Mouse (Mus musculus) Patski (cell line): ENCODE results near the gene Spata31d1d. TPM values are rescaled to one million over a fixed set of nuclear protein-coding genes. Genes with fewer than 3 reads are reported as not detected.
"Not testable (repeated sequence)": the region's sequence is repeated elsewhere in the genome, so short reads cannot be mapped to it uniquely, and the experiment has no call there.

Experiments
- ATAC-seq: fragments of 100-300 bp; one replicate; pipeline ENCODE4 v1.8.0; 2021
- CTCF ChIA-PET: fragments of 350-600 bp; sonication (Branson Sonifier 250); formaldehyde crosslinking; loops from one replicate; lab custom pipeline; 2022; ENCODE audit warnings: inconsistent platforms; lab: Charles Lee
- POLR2A ChIA-PET: fragments of 350-600 bp; sonication (Branson Sonifier 250); formaldehyde crosslinking; loops from one replicate; lab custom pipeline; 2022; ENCODE audit warnings: antibody characterized with exemption, inconsistent platforms; lab: Charles Lee
- DNase-seq: peaks from one replicate; pipeline ENCODE4 v3.0.0-alpha.2; 2011; ENCODE audit warnings: low read depth, low spot score
- H3K27me3 ChIP-seq: fragments of 371-371 bp; one replicate; pipeline ENCODE4 v1.5.1; 2021
- CTCF ChIP-seq: fragments of 100-300 bp; IDR thresholded peaks from one replicate; pipeline ENCODE4 v1.5.1; 2021
- in situ Hi-C: fragments of 300-500 bp; cut with MboI; formaldehyde crosslinking; loops from 3 replicates; pipeline ENCODE4 v1.11.1; 2018; ENCODE audit warnings: low pct_unique_long_range_greater_than_20kb, mixed read lengths
- polyA plus RNA-seq: library from polyadenylated mRNA; unstranded; gene quantifications from one replicate; pipeline ENCODE4 v1.2.3, GENCODE M21; 2021

The Spata31d1d gene
- polyA plus RNA-seq, 1 experiment from 2014 or later, result not detected

DNA sequence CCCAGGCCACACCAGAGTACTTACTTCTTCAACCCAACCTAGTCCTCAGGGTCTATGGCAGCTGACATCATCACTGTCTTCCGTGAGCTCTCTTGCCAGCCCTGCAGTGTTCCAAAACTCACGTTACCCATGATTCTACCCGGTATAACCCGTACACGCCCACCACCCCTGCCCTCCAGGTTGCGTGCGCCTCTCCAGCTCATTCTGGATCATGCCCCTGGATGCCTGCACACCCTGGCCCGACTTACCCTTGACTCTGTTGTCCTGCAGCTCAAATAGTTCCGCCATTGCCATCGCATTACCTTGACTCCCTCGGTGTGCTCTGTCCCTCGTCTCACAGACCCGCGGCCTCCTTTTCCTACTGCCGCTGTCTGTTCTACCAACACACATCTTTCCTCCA is 21.3 kb downstream of the Spata31d1d start, which contains the start of gene Spata31d1a:
Spata31d1a (minus strand) TSS at position 101 of the 400 bp plus-strand sequence.
- TF ChIP-seq CTCF, result no peak
- DNase-seq (no peak), ATAC-seq (no peak)
- peaks cover 9% of the 10 kb centered on the region for H3K27me3 ChIP-seq
- POLR2A ChIA-PET, result no interaction called here
- CTCF ChIA-PET, result no interaction called here
- in situ Hi-C loops, result no loop called here

DNA sequence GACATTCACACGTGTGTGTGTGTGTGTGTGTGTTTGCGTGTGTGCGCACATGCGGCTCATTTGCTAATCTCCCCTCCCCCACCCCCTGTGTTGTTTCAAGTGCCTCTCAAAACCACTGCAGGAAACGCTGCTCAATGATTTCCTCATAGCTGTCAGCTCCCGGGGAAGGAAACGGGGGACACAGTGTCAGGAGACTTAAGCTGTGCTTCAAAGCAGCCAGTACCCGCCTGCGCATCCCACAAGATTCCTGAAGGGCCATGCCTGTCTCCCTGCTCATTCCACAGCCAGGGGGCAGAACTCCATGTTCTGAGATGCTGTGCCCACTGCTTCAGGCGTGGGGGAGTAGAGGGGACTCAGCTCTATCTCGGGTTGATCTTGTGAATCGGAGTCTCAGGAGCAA is 27.0 kb downstream of the Spata31d1d start:
- POLR2A ChIA-PET, result interaction anchor here (0.6 kb wide), 1 partner anchor 56 kb away, joined by 4 read pairs; no protein-coding TSS in a partner anchor
- TF ChIP-seq CTCF, result no peak
- ATAC-seq (no peak), DNase-seq (no peak)
- CTCF ChIA-PET, result no interaction called here
- peaks cover 9% of the 10 kb centered on the region for H3K27me3 ChIP-seq
- in situ Hi-C loops, result no loop called here

DNA sequence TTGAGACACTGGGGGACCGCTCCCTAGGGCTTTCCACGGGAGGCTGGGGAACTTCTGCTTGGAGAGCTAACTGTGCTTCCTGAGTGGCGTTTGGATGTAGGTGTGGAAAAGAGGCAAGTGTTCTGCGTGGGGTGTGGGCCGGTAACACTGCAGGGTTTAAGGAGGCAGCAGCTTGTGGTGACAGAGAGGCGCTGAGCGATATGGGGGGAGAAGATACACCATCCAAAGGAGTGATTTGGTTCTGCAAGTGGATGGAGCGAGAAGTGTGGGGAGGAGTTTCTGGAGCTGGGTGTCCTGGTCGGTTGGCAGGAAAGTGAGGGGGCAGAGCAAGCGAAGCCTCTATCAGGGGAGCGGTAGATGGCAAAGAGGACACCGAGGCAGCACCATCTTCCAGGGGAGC is 28.0 kb downstream of the Spata31d1d start:
- ChIA-PET POLR2A (no interaction called here), CTCF (no interaction called here)
- TF ChIP-seq CTCF, result no peak
- ATAC-seq, result no peak
- H3K27me3 ChIP-seq, result peaks cover 9% of the 10 kb centered on the region
- in situ Hi-C loops, result no loop called here
- no peak for DNase-seq

DNA sequence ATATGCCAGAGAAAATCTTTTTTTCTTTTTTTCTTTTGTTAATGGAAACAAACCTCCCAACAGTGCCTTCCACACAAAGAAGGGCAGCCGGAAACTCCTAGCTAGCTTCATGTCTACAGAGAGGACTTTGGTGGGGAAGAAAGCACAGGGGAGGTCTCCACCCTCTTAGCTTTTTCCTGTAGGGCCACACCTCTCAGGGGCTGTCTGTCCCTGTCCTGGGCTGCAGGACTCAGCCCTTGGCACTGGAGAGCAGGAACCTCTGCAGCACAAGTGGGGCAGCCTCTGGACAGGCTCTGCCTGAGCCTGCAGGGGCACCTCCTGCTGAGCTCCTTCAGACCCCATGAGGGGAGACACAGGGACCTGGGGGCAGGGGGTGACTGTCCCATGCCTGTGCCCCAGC is 31.4 kb downstream of the Spata31d1d start:
- DNase-seq, CTCF ChIA-PET, POLR2A ChIA-PET, H3K27me3 ChIP-seq, ATAC-seq, in situ Hi-C loops: not testable (repeated sequence)

DNA sequence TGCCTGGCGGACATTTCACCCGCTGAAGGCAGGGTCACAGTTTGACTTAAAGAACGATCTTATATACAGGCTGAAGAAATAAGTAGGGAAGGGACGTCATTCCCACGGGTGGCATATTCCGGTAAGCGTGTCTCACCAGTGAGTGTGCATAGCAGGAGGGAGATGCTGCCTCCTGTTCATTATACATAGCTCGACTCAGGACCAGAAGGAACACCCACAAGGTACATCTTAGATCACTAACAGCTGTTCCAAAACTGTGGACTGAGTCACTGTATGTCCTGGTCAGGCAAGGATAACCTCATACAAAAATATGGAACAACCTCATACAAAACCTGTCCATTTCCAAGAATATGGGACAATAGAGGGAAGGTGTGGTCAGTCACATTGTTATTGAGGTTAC is 32.4 kb downstream of the Spata31d1d start:
- in situ Hi-C loops, result no loop called here
- H3K27me3 ChIP-seq, result peaks cover 8% of the 10 kb centered on the region
- TF ChIP-seq CTCF, result no peak
- CTCF ChIA-PET, result interaction anchor here (1.5 kb wide), 1 partner anchor 10 kb away, joined by 3 read pairs; no protein-coding TSS in a partner anchor
- POLR2A ChIA-PET, result no interaction called here
- no peak for DNase-seq
- ATAC-seq, result no peak

DNA sequence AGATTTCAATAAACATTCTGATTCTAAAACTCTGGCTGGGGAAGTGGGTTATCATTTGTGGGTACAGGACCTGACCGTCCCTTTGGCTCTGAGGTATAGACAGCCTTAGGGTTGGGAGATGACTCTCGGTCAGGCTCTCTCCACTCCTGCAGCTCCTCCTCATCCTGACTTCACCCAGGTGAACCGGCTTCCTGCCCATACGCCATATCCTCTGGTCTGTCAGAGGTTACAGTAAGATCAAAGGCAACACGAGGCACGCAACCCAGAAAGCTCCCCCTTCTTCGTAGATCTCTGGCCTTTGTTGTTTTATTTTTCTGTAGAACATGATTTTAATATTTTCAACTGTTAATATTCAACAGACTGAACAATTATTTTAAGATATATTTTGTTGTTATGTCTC is 35.8 kb downstream of the Spata31d1d start:
- ATAC-seq (no peak), DNase-seq (no peak)
- no peaks in the 10 kb centered on the region for H3K27me3 ChIP-seq
- in situ Hi-C loops, result no loop called here
- CTCF ChIA-PET, result interaction anchor here (1.0 kb wide), 1 partner anchor 11 kb away, joined by 3 read pairs; no protein-coding TSS in a partner anchor
- POLR2A ChIA-PET, result no interaction called here
- no peak for TF ChIP-seq CTCF

DNA sequence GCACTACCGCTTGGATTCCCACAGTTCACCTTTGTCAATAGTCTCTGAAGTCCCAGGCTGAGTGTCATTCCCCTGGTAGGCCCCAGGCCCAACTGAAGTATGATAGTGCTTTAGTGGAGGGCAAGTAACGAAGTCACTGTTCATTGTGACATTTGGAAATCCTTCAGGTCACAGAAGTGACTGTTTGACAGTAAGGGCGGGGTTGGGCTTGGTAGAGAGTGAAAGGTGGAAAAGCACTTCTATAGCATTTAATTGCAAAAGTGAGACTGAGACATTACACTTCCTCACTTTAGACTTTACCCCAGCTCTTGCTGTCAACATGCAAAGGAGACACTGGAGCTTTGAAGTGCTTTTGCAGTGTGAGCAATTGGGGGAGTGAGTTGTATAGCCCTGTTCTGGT is 37.5 kb downstream of the Spata31d1d start, which contains the start of gene 4921517D22Rik:
4921517D22Rik (minus strand) TSS at position 101 of the 400 bp plus-strand sequence.
- in situ Hi-C loops, result no loop called here
- no peak for ATAC-seq
- ChIA-PET POLR2A (no interaction called here), CTCF (interaction anchor here (0.9 kb wide), 1 partner anchor 12 kb away, joined by 3 read pairs; no protein-coding TSS in a partner anchor)
- no peak for TF ChIP-seq CTCF
- no peak for DNase-seq
- no peaks in the 10 kb centered on the region for H3K27me3 ChIP-seq

DNA sequence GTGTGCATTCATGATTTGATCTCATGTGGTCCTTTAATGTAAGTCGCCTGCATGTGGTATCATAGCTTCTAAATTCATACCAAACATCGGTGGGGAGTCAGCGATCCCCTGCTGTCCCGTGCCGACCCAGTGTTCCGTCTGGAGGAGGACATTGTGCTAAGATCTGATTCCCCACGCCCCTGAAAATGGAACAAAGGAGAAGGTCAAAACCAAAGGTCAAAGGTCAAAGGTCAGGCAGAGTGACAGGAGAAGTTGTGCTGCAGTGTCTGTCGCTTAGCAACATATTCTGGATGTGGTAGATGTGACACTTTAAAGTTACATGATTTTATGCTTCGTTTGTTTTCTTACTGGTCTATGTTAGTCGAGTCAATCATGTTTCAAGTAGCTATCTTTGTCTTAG is 40.1 kb downstream of the Spata31d1d start:
- ChIA-PET CTCF (no interaction called here), POLR2A (no interaction called here)
- DNase-seq (no peak), ATAC-seq (no peak)
- TF ChIP-seq CTCF, result no peak
- no peaks in the 10 kb centered on the region for H3K27me3 ChIP-seq
- in situ Hi-C loops, result no loop called here

DNA sequence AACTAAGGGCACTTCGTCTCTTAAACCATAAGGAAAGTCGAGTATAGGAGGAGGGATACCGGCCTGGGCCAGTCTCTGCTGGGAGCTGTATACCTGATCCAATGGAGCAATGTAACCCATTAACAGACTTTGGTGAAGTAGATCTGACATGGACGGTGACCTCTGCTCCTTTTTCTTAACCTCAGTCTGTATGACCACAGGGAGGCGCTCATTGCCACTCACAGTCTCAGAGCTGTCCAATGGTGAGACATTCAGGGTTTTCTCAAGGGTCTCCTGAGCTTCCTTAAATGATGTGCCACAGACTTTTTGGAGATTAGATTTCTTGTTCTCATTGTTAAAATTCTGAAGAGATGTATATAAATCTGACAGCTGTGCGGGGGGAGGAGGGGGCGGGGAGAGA is 41.0 kb downstream of the Spata31d1d start:
- ChIA-PET POLR2A (no interaction called here), CTCF (interaction anchor here (1.4 kb wide), 1 partner anchor 10 kb away, joined by 3 read pairs; no protein-coding TSS in a partner anchor)
- no peak for DNase-seq
- no peak for ATAC-seq
- no peaks in the 10 kb centered on the region for H3K27me3 ChIP-seq
- in situ Hi-C loops, result no loop called here
- TF ChIP-seq CTCF, result no peak

DNA sequence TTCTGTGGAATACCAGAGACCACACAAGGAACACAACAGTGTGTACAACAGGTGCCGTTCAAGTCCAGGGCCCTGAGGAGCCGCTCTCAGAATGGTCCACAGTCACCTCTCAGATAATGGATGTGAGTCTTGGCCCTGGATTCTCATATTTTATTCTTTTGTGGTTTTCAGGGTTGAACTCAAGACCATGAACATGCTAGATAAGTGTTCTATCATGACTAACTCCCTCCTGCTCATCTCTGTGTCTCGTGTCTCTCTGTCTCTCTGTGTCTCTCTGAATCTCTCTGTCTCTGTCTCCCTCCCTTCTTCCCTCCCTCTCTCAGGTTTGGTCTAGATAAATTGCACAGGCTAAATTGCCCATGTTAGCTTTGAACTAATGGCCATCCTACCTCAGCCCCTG is 41.7 kb downstream of the Spata31d1d start:
- no peaks in the 10 kb centered on the region for H3K27me3 ChIP-seq
- CTCF ChIA-PET, result interaction anchor here (1.2 to 1.4 kb wide), 2 partner anchors 9 kb away, joined by 3 read pairs; no protein-coding TSS in a partner anchor
- ATAC-seq, result no peak
- POLR2A ChIA-PET, result no interaction called here
- no peak for DNase-seq
- in situ Hi-C loops, result no loop called here
- no peak for TF ChIP-seq CTCF

DNA sequence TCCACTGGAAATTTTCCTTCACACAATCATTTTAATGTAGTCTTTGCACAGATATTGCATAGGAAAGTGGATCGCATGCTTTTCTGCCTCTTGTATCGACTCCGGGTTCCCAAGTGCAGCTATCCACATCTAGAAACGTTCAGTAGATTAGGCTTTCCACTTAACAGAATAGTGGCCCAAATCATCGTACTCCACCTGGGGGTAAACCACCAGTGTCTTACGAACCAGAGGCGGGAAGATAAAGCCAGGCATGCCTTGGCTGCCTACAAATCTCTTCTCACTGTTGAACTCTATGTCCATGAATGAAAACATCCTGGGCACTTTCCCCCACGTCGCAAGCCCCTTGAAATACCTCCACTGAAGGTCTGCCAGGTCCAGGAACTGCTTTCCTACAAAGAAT is 42.2 kb downstream of the Spata31d1d start:
- in situ Hi-C loops, result no loop called here
- no peak for ATAC-seq
- DNase-seq, result no peak
- ChIA-PET CTCF (interaction anchor here (1.2 to 1.7 kb wide), 2 partner anchors 10 to 12 kb away, joined by 3 read pairs; no protein-coding TSS in a partner anchor), POLR2A (no interaction called here)
- TF ChIP-seq CTCF, result no peak
- H3K27me3 ChIP-seq, result no peaks in the 10 kb centered on the region
